Mouse (Mus musculus) inflammation-experienced regulatory T-cells, adult 6 months (primary cell): ENCODE results near the gene Mfap1a. TPM values are rescaled to one million over a fixed set of nuclear protein-coding genes. Genes with fewer than 3 reads are reported as not detected.
"Not testable (repeated sequence)": the region's sequence is repeated elsewhere in the genome, so short reads cannot be mapped to it uniquely, and the experiment has no call there.

Experiments used
- ATAC-seq: one replicate; pipeline ENCODE4 v1.8.0; 2017
- polyA plus RNA-seq, 3 experiments: library from polyadenylated mRNA; unstranded; fragments of 100-300 nt; shearing (Covaris generic); gene quantifications; one replicate each; pipeline ENCODE4 v1.2.1; 2017

The Mfap1a gene
- 10 to 100 TPM; 28.4 to 44.2 (median 39.2) TPM for polyA plus RNA-seq

DNA sequence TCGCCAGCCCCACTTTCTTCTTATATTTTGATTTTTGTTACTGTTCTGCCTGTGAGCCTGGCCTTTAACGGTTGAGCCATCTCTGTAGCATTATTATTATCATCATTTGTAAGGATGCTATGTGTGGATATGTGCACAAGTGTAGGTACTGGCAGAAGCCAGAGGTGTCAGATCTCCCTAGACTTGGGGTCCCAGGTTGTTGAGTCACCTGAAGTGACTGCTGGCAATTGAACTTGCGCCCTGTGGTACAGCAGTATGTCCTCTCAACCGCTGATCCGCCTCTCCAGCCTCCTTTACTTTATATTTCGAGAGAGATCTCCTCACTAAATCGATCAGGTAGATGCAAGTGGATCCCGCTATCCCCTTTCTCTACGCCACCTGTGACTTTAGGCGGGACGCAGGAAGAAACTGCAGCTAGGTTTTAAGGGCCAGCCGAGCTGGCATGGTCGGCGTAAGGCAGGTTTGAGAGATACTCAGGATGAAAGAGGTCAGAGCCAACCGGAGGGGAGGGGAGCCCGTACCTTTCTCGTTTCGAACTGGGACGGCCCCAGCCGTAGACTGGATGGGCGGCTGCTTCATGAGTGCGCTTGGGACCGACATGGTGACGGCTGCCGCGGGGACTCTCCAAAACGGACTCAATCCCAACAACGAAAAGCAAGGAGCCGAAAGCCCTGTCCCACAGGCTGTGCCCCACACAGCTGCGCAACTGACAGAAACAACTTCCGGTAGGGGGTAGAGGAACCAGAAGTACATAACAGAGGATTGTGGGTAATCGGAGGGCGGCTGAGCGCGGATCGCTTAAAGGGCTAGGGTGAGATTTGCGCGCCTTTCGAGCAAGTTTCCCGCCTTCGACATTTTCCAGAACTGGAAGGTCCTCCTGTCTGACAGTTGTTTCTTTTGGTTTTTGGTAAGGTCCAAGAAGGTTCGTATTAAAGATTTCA is at the start of gene Mfap1a, which contains the start of gene Wdr76:
TSS of gene Mfap1a (minus strand) at position 724 of the 941 bp plus-strand sequence.
TSS of gene Wdr76 (plus strand) at position 782 of the 941 bp plus-strand sequence.
- ATAC-seq, result peak; percentile 95

GRCm38 (mm10) chr2:121551271-121551670 is 44.8 kb upstream of the Mfap1a start:
- ATAC-seq, result no peak

DNA sequence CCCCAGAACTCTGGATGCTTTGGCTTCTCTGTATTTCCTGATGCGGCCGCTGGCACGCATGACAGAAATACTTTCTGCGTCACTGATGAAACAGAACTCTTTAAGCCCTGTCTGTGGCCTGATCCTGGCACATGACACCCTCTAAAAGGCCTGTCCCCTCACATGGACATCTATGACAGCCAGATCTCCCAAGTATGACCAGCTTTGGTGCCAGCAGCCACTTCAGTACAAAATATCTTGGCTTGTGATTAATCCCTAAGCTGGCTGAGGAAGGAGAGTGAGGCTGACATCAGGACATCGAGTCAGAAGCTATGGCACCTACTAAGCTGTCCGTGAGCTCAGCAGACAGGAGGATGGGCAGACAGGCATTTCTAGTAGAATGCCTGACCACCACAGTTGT is 43.2 kb upstream of the Mfap1a start:
- no peak for ATAC-seq

- ATAC-seq, result no peak
Observed at GRCm38 (mm10) chr2:121544829-121545228, 38.4 kb upstream of the Mfap1a start.

DNA sequence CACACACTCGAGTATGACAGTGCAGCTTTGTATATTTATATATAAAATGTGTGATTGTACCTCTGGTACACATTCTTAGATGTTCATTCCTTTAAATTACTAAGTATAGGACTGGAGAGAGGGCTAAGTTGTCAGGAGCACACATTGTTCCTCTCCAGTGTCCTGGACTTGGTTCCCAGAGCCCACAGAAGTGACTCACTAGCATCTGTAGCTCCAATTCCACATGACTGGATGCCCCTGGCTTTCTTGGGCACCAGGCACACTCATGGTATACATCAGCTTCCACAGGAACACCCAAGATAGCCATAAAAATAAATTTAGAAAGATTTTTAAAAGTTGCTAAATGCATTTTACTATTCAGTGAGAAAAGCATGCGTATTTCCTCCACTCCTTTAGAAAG is 18.6 kb upstream of the Mfap1a start:
- ATAC-seq, result no peak

DNA sequence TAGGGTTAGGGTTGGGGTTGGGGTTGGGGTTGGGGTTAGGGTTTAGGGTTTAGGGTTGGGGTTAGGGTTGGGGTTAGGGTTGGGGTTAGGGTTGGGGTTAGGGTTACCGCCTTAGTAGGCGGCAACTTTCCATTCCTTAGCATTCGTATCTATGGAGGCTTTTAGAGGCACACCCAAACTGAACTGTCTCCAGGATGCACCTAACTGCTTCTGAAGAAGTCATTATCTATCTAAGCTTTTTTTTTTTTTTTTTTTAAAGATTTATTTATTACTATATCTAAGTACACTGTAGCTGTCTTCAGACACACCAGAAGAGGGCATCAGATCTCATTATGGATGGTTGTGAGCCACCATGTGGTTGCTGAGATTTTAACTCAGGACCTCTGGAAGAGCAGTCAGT is 16.4 kb upstream of the Mfap1a start:
- ATAC-seq, result not testable (repeated sequence)

GRCm38 (mm10) chr2:121522006-121522405 is 15.5 kb upstream of the Mfap1a start:
- no peak for ATAC-seq

GRCm38 (mm10) chr2:121518711-121519110 is 12.2 kb upstream of the Mfap1a start:
- not testable (repeated sequence) for ATAC-seq

- ATAC-seq, result no peak
Observed at GRCm38 (mm10) chr2:121518106-121518505, 11.6 kb upstream of the Mfap1a start.

GRCm38 (mm10) chr2:121514211-121514610 is 7.7 kb upstream of the Mfap1a start:
- no peak for ATAC-seq

DNA sequence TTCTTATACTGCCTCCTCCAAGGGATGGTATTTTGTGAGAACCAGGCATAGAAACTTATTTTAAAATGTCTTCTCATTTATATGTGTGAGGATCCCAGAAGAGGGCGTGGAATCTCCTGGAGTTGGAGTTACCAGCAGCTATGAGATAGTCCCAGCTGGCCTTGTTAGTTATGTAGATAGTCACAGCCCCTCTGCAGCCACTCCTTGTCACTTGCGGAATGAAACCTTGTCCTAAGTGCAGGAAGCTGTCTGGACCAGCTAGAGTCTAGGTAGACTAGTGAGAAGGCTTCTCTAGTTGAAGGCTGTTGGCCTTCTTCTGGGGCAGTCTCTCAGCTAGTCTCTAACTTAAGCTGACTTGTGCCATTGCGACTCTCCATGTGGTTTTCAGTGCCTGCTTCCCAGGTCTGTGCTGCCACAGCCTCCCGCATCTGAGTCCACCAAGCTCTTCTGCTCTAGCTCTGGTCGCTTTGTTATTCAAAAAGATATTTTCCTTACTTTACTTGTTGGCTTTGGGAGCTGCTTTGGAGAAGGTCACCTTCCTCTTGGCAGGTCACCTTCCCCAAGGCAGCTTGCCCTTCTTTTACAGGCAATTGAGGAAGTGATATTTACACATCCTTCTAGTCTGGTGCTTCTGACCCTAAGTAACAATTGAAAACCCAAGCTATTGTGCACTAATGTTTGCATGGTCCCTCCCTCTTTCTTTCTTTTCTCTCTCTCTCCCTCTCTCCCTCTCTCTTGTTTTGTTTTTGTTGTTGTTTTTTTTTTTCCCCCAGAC is 6.7 kb upstream of the Mfap1a start:
- ATAC-seq, result not testable (repeated sequence)

DNA sequence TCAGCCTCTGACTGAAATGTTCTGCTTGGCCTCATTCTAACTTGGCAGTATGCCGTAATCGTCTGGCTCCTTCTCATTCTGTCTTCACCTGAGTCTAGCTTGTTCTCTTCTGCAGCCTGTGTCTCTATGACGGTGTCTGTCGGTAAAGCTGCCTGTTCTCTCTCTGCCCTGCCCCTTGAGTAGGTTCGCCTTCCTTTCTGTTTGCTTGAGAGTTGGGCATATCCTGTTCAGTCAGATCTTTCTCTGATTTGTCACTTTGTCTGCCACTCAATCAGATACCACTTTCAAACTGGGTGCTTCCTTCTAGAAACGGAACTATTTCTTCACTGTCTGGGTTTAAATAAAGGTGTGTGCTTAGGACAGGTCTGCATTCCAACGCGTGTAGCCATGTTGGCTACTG is 4.9 kb upstream of the Mfap1a start:
- peak; percentile 85 for ATAC-seq

GRCm38 (mm10) chr2:121509584-121509983 is 3.1 kb upstream of the Mfap1a start:
- ATAC-seq, result no peak

DNA sequence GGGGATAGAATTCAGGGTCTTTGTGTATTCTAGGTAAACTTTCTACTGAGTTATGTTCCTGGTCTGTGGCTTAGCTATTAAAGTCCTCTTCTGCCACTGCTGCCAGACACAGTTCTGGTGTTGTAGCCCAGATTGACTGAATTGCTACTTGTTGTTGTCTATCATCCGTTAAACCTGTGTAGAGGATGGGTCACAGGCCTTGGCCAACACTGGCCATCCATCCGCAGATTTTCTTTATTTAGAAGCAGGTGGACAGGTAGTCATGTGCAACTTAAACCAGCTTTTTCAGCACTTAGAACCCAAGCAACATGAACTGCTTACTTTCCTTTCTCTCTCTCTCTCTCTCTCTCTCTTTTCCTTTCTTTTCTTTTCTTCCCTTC is 1.5 kb upstream of the Mfap1a start:
- no peak for ATAC-seq

GRCm38 (mm10) chr2:121507173-121507950 is 897 bp upstream of the Mfap1a start:
- ATAC-seq, result no peak

- peak; percentile 35 for ATAC-seq
Observed at GRCm38 (mm10) chr2:121501550-121501949, 4.9 kb downstream of the Mfap1a start.

DNA sequence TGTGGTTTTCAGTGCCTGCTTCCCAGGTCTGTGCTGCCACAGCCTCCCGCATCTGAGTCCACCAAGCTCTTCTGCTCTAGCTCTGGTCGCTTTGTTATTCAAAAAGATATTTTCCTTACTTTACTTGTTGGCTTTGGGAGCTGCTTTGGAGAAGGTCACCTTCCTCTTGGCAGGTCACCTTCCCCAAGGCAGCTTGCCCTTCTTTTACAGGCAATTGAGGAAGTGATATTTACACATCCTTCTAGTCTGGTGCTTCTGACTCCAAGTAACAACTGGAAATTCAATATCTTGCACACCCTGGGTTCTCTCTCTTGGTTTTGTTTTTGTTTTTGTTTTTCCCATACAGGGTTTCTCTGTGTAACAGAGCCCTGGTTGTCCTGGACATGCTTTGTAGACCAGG is 22.1 kb downstream of the Mfap1a start:
- not testable (repeated sequence) for ATAC-seq

GRCm38 (mm10) chr2:121483576-121483975 is 22.9 kb downstream of the Mfap1a start:
- no peak for ATAC-seq

GRCm38 (mm10) chr2:121480916-121481315 is 25.5 kb downstream of the Mfap1a start:
- ATAC-seq, result not testable (repeated sequence)

GRCm38 (mm10) chr2:121480498-121480897 is 26.0 kb downstream of the Mfap1a start:
- ATAC-seq, result peak; percentile 69

GRCm38 (mm10) chr2:121477491-121478266 is 28.8 kb downstream of the Mfap1a start:
- no peak for ATAC-seq

DNA sequence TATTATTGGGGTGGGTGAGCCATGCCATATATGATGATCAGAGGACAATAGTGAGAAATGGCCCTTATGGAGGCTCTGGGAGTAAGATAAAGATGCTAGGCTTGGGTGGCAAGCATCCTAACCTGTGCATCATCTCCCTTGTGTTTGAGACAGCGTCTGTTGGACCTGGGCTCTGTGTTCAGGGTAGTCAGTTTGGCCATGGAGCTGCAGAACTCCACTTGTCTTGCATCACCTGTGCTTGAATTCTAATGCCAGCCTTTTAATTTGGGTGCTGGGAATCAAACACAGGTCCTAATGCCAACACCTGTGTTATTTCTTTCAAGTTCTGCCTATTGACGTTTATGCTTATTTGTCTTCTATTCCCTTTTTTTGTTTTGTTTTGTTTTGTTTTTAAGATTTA is 31.2 kb downstream of the Mfap1a start:
- not testable (repeated sequence) for ATAC-seq
